Mouse (Mus musculus) bone marrow macrophage, adult 2 months (primary cell): ENCODE data around the gene Amz1. TPM values are rescaled to one million over a fixed set of nuclear protein-coding genes. Genes with fewer than 3 reads are reported as not detected.

ENCODE experiments used
- H3K27ac ChIP-seq: 2 replicates; pipeline ENCODE4 v1.5.1; 2012; ENCODE audit warnings: low read depth, low read length; ENCODE audit not compliant: insufficient read depth
- H3K4me1 ChIP-seq: 2 replicates; pipeline ENCODE4 v1.6.1; 2012; ENCODE audit warnings: low read length; ENCODE audit not compliant: control insufficient read depth, insufficient read depth
- H3K4me3 ChIP-seq: 2 replicates; pipeline ENCODE4 v1.5.1; 2012; ENCODE audit warnings: mild to moderate bottlenecking, low read length, moderate library complexity; ENCODE audit not compliant: insufficient read depth
- CTCF ChIP-seq: IDR thresholded peaks from 2 replicates; pipeline ENCODE4 v1.5.1; 2012; ENCODE audit warnings: low read depth, mild to moderate bottlenecking, low read length, moderate library complexity
- POLR2A ChIP-seq: IDR thresholded peaks from 2 replicates; pipeline ENCODE4 v1.6.1; 2012; ENCODE audit warnings: mild to moderate bottlenecking, low read depth, low read length, borderline replicate concordance
- polyA plus RNA-seq: library from polyadenylated mRNA; stranded (reverse); fragments of >200 nt; gene quantifications from 2 replicates; pipeline ENCODE4 v1.2.4, GENCODE M21; 2012; ENCODE audit not compliant: missing spikeins, insufficient read depth, insufficient read length

Gene Amz1
- polyA plus RNA-seq, 1 experiment = 27.0 TPM

- Histone ChIP-seq H3K4me3 (no peak overlapping the region), H3K27ac (no peak overlapping the region), H3K4me1 (peaks cover 25% of the 10 kb centered on the region)
- no peak for TF ChIP-seq CTCF
- TF ChIP-seq POLR2A = no peak
These were observed 17.9 kb downstream of the Amz1 start for GRCm38 (mm10) chr5:140741877-140742276.

GRCm38 (mm10) chr5:140743706-140744131 is 19.8 kb downstream of the Amz1 start:
- no peak for TF ChIP-seq CTCF
- no peak for TF ChIP-seq POLR2A
- Histone ChIP-seq H3K4me3 (no peak overlapping the region), H3K27ac (no peak overlapping the region), H3K4me1 (peaks cover 13% of the 10 kb centered on the region)

GRCm38 (mm10) chr5:140748425-140748824 is 24.5 kb downstream of the Amz1 start:
- peak overlapping the region; percentile 39; the same call in 1 of the 2 replicates for H3K27ac ChIP-seq
- no peak overlapping the region for H3K4me3 ChIP-seq
- no peak for TF ChIP-seq POLR2A
- TF ChIP-seq CTCF = no peak
- H3K4me1 ChIP-seq = peaks cover 13% of the 10 kb centered on the region

GRCm38 (mm10) chr5:140749062-140749875 is 25.3 kb downstream of the Amz1 start:
- peaks cover 13% of the 10 kb centered on the region for H3K4me1 ChIP-seq
- H3K27ac ChIP-seq = no peak overlapping the region
- peak overlapping the region; percentile 22; the same call in 1 of the 2 replicates for H3K4me3 ChIP-seq

GRCm38 (mm10) chr5:140750925-140751324 is 27.0 kb downstream of the Amz1 start:
- Histone ChIP-seq H3K27ac (no peak overlapping the region), H3K4me3 (no peak overlapping the region), H3K4me1 (peaks cover 13% of the 10 kb centered on the region)
- no peak for TF ChIP-seq POLR2A

More at GRCm38 (mm10) chr5:140749062-140749875, 25.3 kb downstream of the Amz1 start:
- TF ChIP-seq POLR2A (no peak), CTCF (peak; percentile 31)

GRCm38 (mm10) chr5:140752041-140752440 is 28.1 kb downstream of the Amz1 start:
- Histone ChIP-seq H3K27ac (no peak overlapping the region), H3K4me3 (no peak overlapping the region), H3K4me1 (peaks cover 13% of the 10 kb centered on the region)
- no peak for TF ChIP-seq POLR2A
- TF ChIP-seq CTCF = no peak

DNA sequence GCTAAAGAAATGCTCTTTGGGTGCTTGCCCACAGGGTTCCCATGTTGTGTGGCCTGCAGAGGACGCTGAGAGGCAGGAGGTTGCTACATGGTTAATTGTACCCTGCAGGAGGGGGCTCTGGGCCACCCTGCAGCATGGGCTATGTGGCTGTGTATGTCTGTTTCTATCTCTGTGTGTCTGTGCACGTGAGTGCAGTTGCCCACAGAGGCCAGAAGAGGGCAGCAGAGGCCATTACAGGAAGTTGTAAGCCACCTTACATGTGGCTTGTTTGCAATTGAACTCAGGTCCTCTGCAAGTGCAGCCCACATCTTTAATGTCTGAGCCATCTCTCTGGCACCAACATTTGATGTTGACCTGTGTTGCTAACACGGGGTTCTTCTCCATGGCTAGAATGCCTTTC is 28.7 kb downstream of the Amz1 start:
- no peak overlapping the region for H3K27ac ChIP-seq
- no peak overlapping the region for H3K4me3 ChIP-seq
- no peak for TF ChIP-seq POLR2A
- TF ChIP-seq CTCF = peak; percentile 34; the same call in 1 of the 2 replicates
- peaks cover 13% of the 10 kb centered on the region for H3K4me1 ChIP-seq

DNA sequence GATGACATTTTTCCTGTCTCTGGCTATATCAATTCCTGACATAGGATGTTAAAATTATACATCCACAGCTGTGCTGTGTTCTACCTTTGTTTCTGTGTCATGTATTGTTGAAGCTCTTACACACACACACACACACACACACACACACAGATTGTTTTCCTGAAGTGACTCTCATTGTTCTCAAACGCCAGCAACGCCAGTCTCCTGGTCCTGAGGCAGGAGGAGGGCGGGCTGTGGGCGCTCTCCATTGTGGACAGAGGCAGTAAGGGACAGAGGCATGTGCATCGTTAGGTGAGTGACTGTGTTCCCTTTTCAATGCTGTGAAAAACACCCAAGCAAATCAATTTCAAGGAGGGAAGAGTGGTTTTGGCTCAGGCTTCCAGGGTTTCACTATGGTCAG is 29.3 kb downstream of the Amz1 start:
- Histone ChIP-seq H3K27ac (no peak overlapping the region), H3K4me3 (no peak overlapping the region), H3K4me1 (peaks cover 13% of the 10 kb centered on the region)
- TF ChIP-seq CTCF (no peak), POLR2A (no peak)

DNA sequence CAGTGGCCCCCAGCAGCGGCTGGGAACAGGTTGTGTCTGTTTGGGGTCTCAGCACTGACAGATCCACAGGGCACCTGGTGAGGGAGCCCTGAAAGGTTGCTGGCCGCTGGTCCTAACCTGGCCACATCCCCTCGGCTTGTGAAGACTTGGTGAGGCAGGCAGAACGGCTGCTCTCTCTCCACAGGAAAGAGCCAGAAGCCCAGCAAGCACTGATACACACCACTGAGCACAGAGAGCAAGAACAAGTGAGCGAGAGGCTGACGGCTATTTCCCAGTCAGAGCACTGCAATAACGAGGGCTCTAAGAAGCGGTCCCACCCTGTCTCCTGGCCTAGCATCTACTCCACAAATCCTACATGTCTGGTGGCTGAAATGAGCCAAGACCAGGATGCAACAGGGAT is 34.9 kb downstream of the Amz1 start:
- Histone ChIP-seq H3K27ac (no peak overlapping the region), H3K4me1 (peaks cover 21% of the 10 kb centered on the region), H3K4me3 (no peak overlapping the region)
- no peak for TF ChIP-seq POLR2A
- TF ChIP-seq CTCF = no peak

DNA sequence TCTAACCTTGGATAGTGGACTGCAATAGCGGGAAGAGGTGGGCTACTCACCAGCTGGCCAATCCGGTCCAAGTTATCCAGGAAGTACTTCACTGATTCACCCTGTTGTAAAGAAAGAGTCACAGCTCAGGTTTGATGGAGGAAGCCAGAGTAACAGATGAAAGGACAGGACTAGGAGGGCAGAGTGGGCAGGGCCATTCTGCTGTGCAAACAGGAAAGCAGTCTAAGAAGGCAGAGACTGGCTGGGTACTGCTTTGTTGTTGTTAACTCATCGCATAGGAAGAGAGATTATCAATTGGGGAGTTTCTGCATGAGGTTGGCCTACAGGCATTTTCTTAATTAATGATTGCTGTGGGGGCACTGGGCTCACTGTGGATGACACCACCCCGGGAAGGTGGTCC is 38.6 kb downstream of the Amz1 start:
- Histone ChIP-seq H3K27ac (peak overlapping the region; percentile 98), H3K4me3 (no peak overlapping the region), H3K4me1 (peaks cover 55% of the 10 kb centered on the region)
- TF ChIP-seq POLR2A (no peak), CTCF (no peak)
